Mouse (Mus musculus) MEL (cell line): ENCODE data around the gene Ebna1bp2.

ENCODE experiments used
- CHD2 ChIP-seq: IDR thresholded peaks from 2 replicates; pipeline ENCODE4 v1.6.1; 2011; ENCODE audit warnings: low read length, improper control_type of control experiment
- CTCF ChIP-seq, 3 experiments: IDR thresholded peaks in 2 of 3; conservative IDR thresholded peaks in 1 of 3; 2 replicates each; pipeline ENCODE4 v1.5.1; 2011 to 2012; ENCODE audit warnings: low read length in 3 of 3, low read depth in 2 of 3, mild to moderate bottlenecking in 2 of 3, improper control_type of control experiment in 1 of 3, inconsistent platforms in 1 of 3, mixed read lengths in 1 of 3, moderate library complexity in 1 of 3; ENCODE audit not compliant: control insufficient read depth in 1 of 3, insufficient read depth in 1 of 3, poor library complexity in 1 of 3, severe bottlenecking in 1 of 3
- NRF1 ChIP-seq: IDR thresholded peaks from 2 replicates; pipeline ENCODE4 v1.6.1; 2014; ENCODE audit warnings: low read depth, mild to moderate bottlenecking, inconsistent platforms, low read length, improper control_type of control experiment, moderate library complexity; ENCODE audit not compliant: poor library complexity, insufficient read depth, severe bottlenecking
- POLR2A ChIP-seq, 2 experiments: IDR thresholded peaks; 2 replicates each; pipeline ENCODE4 v1.6.1; 2011 to 2012; ENCODE audit warnings: low read length in 2 of 2, mild to moderate bottlenecking in 2 of 2, control low read depth in 1 of 2, improper control_type of control experiment in 1 of 2, low read depth in 1 of 2, moderate library complexity in 1 of 2; ENCODE audit not compliant: control insufficient read depth in 1 of 2, insufficient read depth in 1 of 2, poor library complexity in 1 of 2
- RAD21 ChIP-seq: IDR thresholded peaks from 2 replicates; pipeline ENCODE4 v1.6.1; 2011; ENCODE audit warnings: mild to moderate bottlenecking, low read depth, low read length, improper control_type of control experiment
- UBTF ChIP-seq: IDR thresholded peaks from 2 replicates; pipeline ENCODE4 v1.6.1; 2012; ENCODE audit warnings: low read depth, mild to moderate bottlenecking, inconsistent platforms, low read length, improper control_type of control experiment, moderate library complexity, borderline replicate concordance; ENCODE audit not compliant: insufficient read depth
- ZNF384 ChIP-seq: IDR thresholded peaks from 2 replicates; pipeline ENCODE4 v1.6.1; 2012; ENCODE audit warnings: low read depth, mild to moderate bottlenecking, inconsistent platforms, low read length, improper control_type of control experiment

DNA sequence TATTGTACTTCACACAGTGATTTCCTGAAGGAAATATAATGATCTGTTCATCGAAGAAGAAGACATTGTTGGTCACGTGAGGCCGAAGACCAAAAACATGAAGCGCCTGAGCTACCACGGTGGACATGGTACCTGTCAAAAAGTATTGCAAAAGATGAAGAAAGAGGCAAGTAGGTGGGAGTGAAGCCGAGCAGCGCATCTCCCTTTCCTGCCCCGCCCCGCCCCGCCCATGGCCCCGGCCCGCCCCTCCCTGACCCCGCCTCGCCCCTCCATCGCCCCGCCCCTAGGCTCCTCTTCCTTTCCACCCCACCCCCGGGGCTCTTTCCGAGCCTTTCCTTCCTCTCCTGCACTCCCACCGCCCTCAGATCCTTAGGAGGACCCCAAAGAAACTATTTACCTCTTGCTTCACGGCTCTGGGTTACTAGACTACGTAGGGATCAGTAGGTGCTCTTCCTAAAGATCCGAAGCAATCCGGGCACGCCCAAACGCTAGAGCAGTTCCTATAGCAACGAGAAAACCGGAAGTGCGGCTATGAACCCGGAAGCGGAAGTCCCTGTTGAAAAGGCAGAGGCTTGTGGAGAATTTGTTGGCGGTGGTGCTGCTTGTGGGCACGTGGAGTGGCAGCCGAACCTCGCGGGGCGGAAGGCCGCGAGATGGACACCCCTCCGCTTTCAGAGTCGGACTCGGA lies at the start of gene Ebna1bp2, which contains the start of gene Cfap57:
- TF ChIP-seq CTCF (IDR thresholded peaks at IDR 0.05 in 2 of 3, conservative IDR thresholded peaks at IDR 0.05 in 1 of 3; ENCODE audit: control insufficient read depth in 1 of 3, insufficient read depth in 1 of 3, low read depth in 2 of 3, low read length in 3 of 3, poor library complexity in 1 of 3, severe bottlenecking in 1 of 3) (no peak), NRF1 (no peak), ZNF384 (no peak), CHD2 (no peak), UBTF (no peak), RAD21 (no peak), POLR2A (IDR thresholded peaks at IDR 0.05; ENCODE audit: control insufficient read depth in 1 of 2, insufficient read depth in 1 of 2, low read depth in 1 of 2, low read length in 2 of 2, poor library complexity in 1 of 2) (peak; percentile 59 to 87; a peak in 2 of 4 replicates)
